Mouse (Mus musculus) T-helper 17 cell (primary cell): ENCODE data around the gene Fxyd5.

Experiments used
- in situ Hi-C, 2 experiments: fragments of 300-600 bp; cut with MboI, MseI; formaldehyde crosslinking; loops; 1 replicate in 1 of 2; 2 replicates in 1 of 2; pipeline ENCODE4 v1.15.1; 2025; ENCODE audit warnings: high pct_unique_total_duplicates in 2 of 2

Fxyd5 gene

GRCm38 (mm10) chr7:31063074-31063560 is 20.8 kb upstream of the Fxyd5 start:
- in situ Hi-C loops: loop anchor here in 1 of 2 experiments (5.0 kb wide), 1 partner anchor 34 kb away; no protein-coding TSS in a partner anchor

DNA sequence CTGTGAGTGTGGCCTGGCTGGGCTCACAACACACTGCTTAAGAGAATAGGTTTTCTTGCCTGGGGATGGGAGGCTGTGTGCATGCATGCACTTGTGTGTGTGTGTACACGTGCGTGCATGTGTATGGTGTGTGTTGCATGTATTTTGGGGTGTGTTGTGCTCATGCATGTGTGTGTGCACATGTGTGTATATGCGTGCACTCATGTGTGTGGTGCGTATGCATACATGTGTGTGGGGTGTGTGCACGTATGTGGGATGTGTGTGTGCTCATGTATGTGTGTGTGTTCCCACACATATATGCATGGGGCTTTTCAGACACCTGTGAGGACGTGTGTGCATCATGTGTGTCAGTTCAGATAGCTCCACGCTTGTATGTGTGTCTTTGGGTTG is 18.3 kb upstream of the Fxyd5 start:
- in situ Hi-C loops: loop anchor here in 1 of 2 experiments (5.0 kb wide), 1 partner anchor 37 kb away; no protein-coding TSS in a partner anchor

GRCm38 (mm10) chr7:31059919-31060620 is 17.8 kb upstream of the Fxyd5 start:
- in situ Hi-C loops: loop anchor here in 1 of 2 experiments (5.0 kb wide), 1 partner anchor 37 kb away; no protein-coding TSS in a partner anchor

- in situ Hi-C loops: no loop called here
Observed at GRCm38 (mm10) chr7:31059108-31059507, 16.8 kb upstream of the Fxyd5 start, which contains the start of gene Lgi4. Lgi4 (plus strand) TSS chr7:31059342.

- in situ Hi-C loops: no loop called here
Observed at GRCm38 (mm10) chr7:31058211-31058610, 15.9 kb upstream of the Fxyd5 start.

DNA sequence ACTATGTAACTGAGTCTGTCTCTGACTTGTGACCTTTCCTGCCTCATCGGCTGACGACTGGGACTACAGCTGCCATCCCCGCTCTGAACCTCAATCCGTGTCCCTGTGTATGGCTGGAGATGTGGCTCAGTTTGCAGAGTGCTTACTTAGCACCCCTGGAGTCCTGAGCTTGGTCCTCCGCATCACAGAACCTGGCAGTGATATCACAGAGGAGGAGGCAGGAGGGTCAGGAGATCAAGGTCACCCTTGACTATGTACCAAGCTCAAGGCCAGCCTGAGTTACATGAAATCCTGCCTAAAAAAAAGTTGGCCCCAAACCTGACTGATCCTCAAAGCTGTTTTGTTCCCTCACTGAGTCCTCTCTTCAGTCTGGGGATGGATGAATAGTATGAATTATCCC is 15.4 kb upstream of the Fxyd5 start:
- in situ Hi-C loops: no loop called here

DNA sequence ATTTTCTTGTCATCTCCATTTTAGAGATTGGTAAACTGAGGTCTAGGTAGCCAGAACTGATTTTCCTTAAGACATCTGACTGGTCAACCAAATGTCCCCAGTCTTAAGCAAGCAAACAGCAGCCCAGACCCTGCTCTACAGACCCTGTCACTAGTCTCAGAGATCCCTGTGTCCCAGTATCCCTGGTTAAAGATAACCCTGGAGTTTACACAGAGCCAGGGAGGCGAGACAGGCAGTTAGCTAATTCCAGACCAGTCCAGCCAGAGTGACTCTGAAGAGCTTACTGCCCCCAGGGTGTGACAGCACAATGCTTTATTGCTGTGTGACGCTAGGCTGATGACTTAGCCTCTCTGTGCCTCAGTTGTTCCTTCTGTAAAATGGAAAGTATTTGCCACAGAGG is 14.8 kb upstream of the Fxyd5 start, which contains the start of gene Fxyd1:
Gene Fxyd1 (minus strand): TSS at position 129 of the 400 bp plus-strand sequence.
- in situ Hi-C loops: no loop called here

- in situ Hi-C loops: no loop called here
Observed at GRCm38 (mm10) chr7:31056448-31056847, 14.2 kb upstream of the Fxyd5 start.

GRCm38 (mm10) chr7:31055883-31056282 is 13.6 kb upstream of the Fxyd5 start:
- in situ Hi-C loops: no loop called here

GRCm38 (mm10) chr7:31055354-31055824 is 13.1 kb upstream of the Fxyd5 start:
- in situ Hi-C loops: no loop called here

- in situ Hi-C loops: no loop called here
Observed at GRCm38 (mm10) chr7:31054661-31055320, 12.5 kb upstream of the Fxyd5 start.

- in situ Hi-C loops: no loop called here
Observed at GRCm38 (mm10) chr7:31053882-31054447, 11.7 kb upstream of the Fxyd5 start.

GRCm38 (mm10) chr7:31052636-31053434 is 10.6 kb upstream of the Fxyd5 start:
- in situ Hi-C loops: no loop called here

- in situ Hi-C loops: no loop called here
Observed at GRCm38 (mm10) chr7:31052251-31052635, 10.0 kb upstream of the Fxyd5 start.

DNA sequence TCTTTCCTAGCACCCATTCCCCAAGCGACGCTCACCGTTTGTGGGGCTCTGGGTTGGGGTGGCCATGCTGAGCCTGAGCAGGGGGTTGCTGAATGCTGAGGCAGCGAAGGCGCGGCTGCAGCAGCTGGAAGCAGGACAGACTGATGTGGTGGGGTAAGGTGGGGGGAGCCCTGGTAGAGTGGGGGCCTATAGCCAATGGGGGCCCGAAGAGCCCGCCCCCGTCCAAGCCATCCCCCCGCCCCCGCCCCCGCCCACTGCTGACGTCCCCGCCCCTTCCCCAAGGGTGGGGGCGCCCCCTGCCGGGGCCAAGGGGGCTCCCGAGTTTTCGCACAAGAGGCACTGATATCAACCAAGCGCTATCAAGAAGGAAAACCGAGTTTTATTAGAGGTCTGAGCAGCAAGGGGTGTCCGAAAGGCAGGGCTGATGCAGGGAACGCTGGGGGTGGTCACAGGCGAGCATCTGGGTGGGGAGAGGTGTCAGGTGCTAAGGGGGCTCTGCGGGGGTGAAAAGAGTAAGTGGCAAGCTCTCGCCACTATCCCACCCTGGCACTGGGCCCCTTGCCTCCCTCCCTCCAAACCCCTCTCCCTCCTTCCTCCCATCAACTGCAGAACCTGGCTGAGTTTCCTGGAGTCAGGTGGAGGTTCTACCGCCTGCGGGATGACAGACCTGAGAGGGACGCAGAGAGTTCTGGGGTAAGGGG is 9.2 kb upstream of the Fxyd5 start, which contains the start of gene Fxyd7:
Gene Fxyd7 (minus strand): TSS at position 147 of the 701 bp plus-strand sequence.
- in situ Hi-C loops: no loop called here

DNA sequence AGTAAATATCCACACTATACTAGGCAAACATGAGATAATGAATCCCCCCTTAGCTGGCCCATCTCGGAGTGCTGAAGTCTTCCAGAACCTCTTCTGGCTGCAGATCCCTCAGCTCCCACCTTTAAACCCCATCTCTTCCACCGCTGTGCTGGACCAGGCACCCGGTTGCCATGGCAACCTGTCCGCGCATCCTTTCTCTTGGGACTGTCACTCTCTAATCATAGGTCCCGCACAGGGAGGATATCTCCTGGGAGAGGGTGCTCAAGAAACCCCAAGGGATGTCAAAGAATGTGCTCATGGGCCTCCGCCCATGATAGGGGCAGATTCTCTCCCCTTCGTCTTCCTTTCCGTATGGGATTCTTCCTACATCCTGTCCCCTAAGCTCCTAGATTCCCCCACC is 8.6 kb upstream of the Fxyd5 start:
- in situ Hi-C loops: no loop called here

GRCm38 (mm10) chr7:31050487-31050886 is 8.2 kb upstream of the Fxyd5 start:
- in situ Hi-C loops: no loop called here

GRCm38 (mm10) chr7:31049846-31050281 is 7.6 kb upstream of the Fxyd5 start:
- in situ Hi-C loops: no loop called here

DNA sequence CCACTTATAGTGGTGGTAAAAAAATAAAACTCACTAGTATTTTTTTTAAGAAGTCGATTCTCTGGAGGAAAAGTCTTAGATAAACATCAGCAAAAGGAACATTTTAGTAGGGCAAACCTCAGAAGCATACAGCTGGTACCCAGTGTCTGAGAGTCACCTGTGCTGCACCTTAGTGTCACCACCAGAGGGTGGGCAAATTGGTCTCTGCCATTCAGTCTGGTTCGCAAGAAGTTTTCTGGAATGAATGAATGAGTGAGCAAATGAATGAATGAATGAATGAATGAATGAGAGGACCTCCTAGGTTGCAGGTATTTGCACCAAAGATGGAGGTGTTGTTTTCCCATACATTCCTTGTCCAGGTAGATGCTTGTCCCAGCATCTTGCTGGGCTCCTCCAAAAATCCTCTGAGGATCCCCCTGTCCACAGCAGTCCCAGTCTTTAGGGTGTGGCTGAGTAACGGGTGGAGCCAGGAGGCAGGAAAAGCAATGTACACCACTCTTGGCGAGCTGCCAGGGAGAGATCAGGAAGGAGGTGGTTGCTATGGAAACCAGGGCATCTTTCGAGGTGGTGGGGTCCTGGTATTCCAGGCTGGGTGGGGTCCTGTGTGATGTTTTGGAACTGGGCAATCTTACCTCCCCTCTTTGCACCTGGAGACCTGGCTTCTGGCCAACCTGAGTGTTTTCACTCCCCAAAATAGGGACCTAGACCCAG is 7.0 kb upstream of the Fxyd5 start:
- in situ Hi-C loops: no loop called here
